Mouse (Mus musculus) neural tube, embryonic 14.5 days (tissue): ENCODE results near the gene Ptcra. TPM values are rescaled to one million over a fixed set of nuclear protein-coding genes. Genes with fewer than 3 reads are reported as not detected.

Experiments used
- ATAC-seq: fragments of 200-750 bp; cut with Nextera tagmentation; 2 replicates; pipeline ENCODE4 v1.8.0; 2017; ENCODE audit warnings: low read depth, mild to moderate bottlenecking, moderate TSS enrichment, moderate library complexity
- H3K27ac ChIP-seq: fragments of 300-500 bp; sonication (generic); 2 replicates; pipeline ENCODE4 v1.5.1; 2014; ENCODE audit warnings: low read depth, mild to moderate bottlenecking, control low read depth, low read length, moderate library complexity, mixed read lengths
- H3K27me3 ChIP-seq: fragments of 300-500 bp; sonication (generic); 2 replicates; pipeline ENCODE4 v1.6.1; 2014; ENCODE audit warnings: low read length; ENCODE audit not compliant: control insufficient read depth, insufficient read depth
- H3K36me3 ChIP-seq: fragments of 300-500 bp; sonication (generic); 2 replicates; pipeline ENCODE4 v1.6.1; 2014; ENCODE audit warnings: low read length, mixed read lengths; ENCODE audit not compliant: control insufficient read depth, insufficient read depth
- H3K4me1 ChIP-seq: fragments of 300-500 bp; sonication (generic); 2 replicates; pipeline ENCODE4 v1.6.1; 2014; ENCODE audit warnings: low read length; ENCODE audit not compliant: control insufficient read depth, insufficient read depth
- H3K4me2 ChIP-seq: fragments of 300-500 bp; sonication (generic); 2 replicates; pipeline ENCODE4 v1.6.1; 2014; ENCODE audit warnings: mild to moderate bottlenecking, low read depth, low read length, control low read depth
- H3K4me3 ChIP-seq: fragments of 300-500 bp; sonication (generic); 2 replicates; pipeline ENCODE4 v1.5.1; 2014; ENCODE audit warnings: low read depth, low read length, control low read depth, mixed read lengths
- H3K9ac ChIP-seq: fragments of 300-500 bp; sonication (generic); replicated peaks from 2 replicates; pipeline ENCODE4 v1.6.1; 2014; ENCODE audit warnings: low read depth, mild to moderate bottlenecking, control low read depth, low read length, mixed read lengths
- H3K9me3 ChIP-seq: fragments of 300-500 bp; sonication (generic); 2 replicates; pipeline ENCODE4 v1.6.1; 2016; ENCODE audit warnings: low read length; ENCODE audit not compliant: control insufficient read depth
- WGBS: fragments of 180-500 bp; shearing (Covaris S2); extraction: QIAGEN DNeasy Blood & Tissue Kit; methylation state at CpG from one replicate; pipeline ENCODE4 v1.1.7; 2014; 5-methylcytosine and 5-hydroxymethylcytosine counted together
- polyA plus RNA-seq: library from polyadenylated mRNA; unstranded; fragments of >200 nt; fragmentation: Nextera tagmentation; extraction: Ambion mirVana; gene quantifications from 2 replicates; pipeline ENCODE4 v1.2.1, GENCODE M21; 2014

Gene Ptcra
- polyA plus RNA-seq: 0.32 TPM in 1 of 2 replicates, not detected in the other

- H3K27me3 ChIP-seq: no peaks in the 10 kb centered on the region
- H3K27ac ChIP-seq: no peak within 1 kb of the TSS
- no peaks in the 10 kb centered on the region for H3K36me3 ChIP-seq
- H3K4me2 ChIP-seq: no peak within 1 kb of the TSS
- 60% methylated on average over 2 of the region's 2 CpGs for WGBS
- no peaks in the 10 kb centered on the region for H3K9me3 ChIP-seq
- no peaks in the 10 kb centered on the region for H3K4me1 ChIP-seq
- H3K4me3 ChIP-seq: no peak within 1 kb of the TSS
- no peak for ATAC-seq
- H3K9ac ChIP-seq: no peak within 1 kb of the TSS
These were observed at the start of gene Ptcra for GRCm38 (mm10) chr17:46763544-46763943. Gene Ptcra, minus strand, starts transcription at chr17:46763712.

GRCm38 (mm10) chr17:46812442-46812841 is 48.9 kb upstream of the Ptcra start:
- no peak for ATAC-seq
- no peak overlapping the region for H3K9ac ChIP-seq
- H3K27ac ChIP-seq: no peak overlapping the region
- WGBS: 88% methylated on average over 1 of the region's 1 CpGs
- no peaks in the 10 kb centered on the region for H3K4me1 ChIP-seq
- peaks cover 19% of the 10 kb centered on the region for H3K36me3 ChIP-seq
- H3K4me3 ChIP-seq: no peak overlapping the region
- no peaks in the 10 kb centered on the region for H3K27me3 ChIP-seq
- no peak overlapping the region for H3K4me2 ChIP-seq
- no peaks in the 10 kb centered on the region for H3K9me3 ChIP-seq

GRCm38 (mm10) chr17:46810672-46811071 is 47.2 kb upstream of the Ptcra start:
- H3K9me3 ChIP-seq: no peaks in the 10 kb centered on the region
- no peak overlapping the region for H3K9ac ChIP-seq
- no peaks in the 10 kb centered on the region for H3K4me1 ChIP-seq
- no peaks in the 10 kb centered on the region for H3K27me3 ChIP-seq
- 90% methylated on average over 3 of the region's 3 CpGs for WGBS
- H3K4me2 ChIP-seq: no peak overlapping the region
- no peak overlapping the region for H3K4me3 ChIP-seq
- ATAC-seq: no peak
- H3K27ac ChIP-seq: no peak overlapping the region
- peaks cover 24% of the 10 kb centered on the region for H3K36me3 ChIP-seq

DNA sequence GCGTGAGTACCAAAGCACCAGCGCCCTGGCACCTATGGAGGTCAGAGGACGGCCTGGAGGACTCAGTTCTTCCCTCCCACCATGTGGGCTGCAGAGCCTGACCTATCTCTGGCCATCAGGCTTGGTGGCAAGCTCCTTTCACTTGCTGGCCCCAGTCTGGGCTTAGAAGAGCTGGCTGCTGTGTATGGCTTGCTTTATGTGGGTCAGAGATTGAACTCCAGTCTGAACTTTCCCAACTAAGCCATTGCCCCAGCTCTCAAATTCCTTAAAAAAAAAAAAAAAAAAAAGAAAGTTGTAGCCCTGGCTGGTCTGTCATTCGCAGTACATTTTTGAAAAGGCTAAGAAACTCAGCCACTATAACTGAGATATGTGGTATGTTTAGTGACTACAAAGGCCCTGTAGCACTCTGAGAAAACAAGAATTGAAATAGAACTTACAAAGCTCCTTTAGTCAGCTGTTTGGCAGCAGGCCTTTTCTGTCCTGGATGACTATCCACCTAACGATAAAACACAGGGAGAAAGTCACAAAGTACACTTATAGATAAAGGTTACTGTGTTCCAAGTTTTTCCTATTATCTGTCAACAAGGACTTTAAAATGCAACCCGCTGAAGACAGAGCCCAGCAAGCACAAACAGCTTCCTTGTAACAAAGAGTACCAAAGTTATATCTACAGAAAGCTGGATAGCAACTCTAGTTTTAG is 45.8 kb upstream of the Ptcra start:
- WGBS: 87% methylated on average over 6 of the region's 6 CpGs
- H3K36me3 ChIP-seq: peaks cover 29% of the 10 kb centered on the region
- H3K27ac ChIP-seq: no peak overlapping the region

GRCm38 (mm10) chr17:46808376-46808775 is 44.9 kb upstream of the Ptcra start:
- Histone ChIP-seq H3K9me3 (no peaks in the 10 kb centered on the region), H3K36me3 (peaks cover 29% of the 10 kb centered on the region), H3K27ac (no peak overlapping the region), H3K4me3 (no peak overlapping the region), H3K9ac (no peak overlapping the region), H3K27me3 (no peaks in the 10 kb centered on the region), H3K4me2 (no peak overlapping the region), H3K4me1 (no peaks in the 10 kb centered on the region)
- ATAC-seq: no peak
- WGBS: 90% methylated on average over 10 of the region's 10 CpGs

More for the DNA sequence above, 45.8 kb upstream of the Ptcra start:
- no peaks in the 10 kb centered on the region for H3K4me1 ChIP-seq
- no peak overlapping the region for H3K4me2 ChIP-seq
- no peak for ATAC-seq
- H3K9ac ChIP-seq: no peak overlapping the region
- no peaks in the 10 kb centered on the region for H3K27me3 ChIP-seq
- no peak overlapping the region for H3K4me3 ChIP-seq
- no peaks in the 10 kb centered on the region for H3K9me3 ChIP-seq

DNA sequence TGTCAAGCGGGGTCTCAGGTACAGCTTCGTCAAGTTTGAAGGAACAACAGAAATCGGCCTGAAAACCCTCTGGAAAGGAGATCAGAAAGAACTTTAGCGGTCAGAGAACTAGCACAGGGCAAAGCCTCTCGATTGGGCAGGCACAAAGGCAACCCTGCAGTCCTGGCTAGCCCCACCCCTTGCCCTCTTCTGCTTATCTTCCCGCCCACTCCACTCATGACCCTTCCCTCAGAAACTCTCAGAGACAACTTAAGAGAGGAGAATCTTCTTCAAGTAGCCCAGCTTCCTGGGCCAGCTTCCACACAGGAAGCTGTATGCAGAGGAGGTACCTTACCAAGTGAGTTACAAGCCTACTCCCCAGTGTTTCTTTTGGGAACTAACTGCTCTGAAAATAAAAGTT is 38.2 kb upstream of the Ptcra start:
- Histone ChIP-seq H3K27ac (no peak overlapping the region), H3K9me3 (no peaks in the 10 kb centered on the region), H3K9ac (no peak overlapping the region), H3K27me3 (no peaks in the 10 kb centered on the region), H3K4me1 (no peaks in the 10 kb centered on the region), H3K36me3 (peaks cover 37% of the 10 kb centered on the region), H3K4me2 (no peak overlapping the region), H3K4me3 (no peak overlapping the region)
- ATAC-seq: no peak
- 86% methylated on average over 6 of the region's 6 CpGs for WGBS

GRCm38 (mm10) chr17:46799680-46800079 is 36.2 kb upstream of the Ptcra start:
- Histone ChIP-seq H3K4me3 (no peak overlapping the region), H3K9me3 (no peaks in the 10 kb centered on the region), H3K4me1 (no peaks in the 10 kb centered on the region), H3K36me3 (peaks cover 27% of the 10 kb centered on the region), H3K4me2 (no peak overlapping the region), H3K27me3 (no peaks in the 10 kb centered on the region), H3K9ac (no peak overlapping the region), H3K27ac (no peak overlapping the region)
- ATAC-seq: no peak
- 80% methylated on average over 10 of the region's 10 CpGs for WGBS

DNA sequence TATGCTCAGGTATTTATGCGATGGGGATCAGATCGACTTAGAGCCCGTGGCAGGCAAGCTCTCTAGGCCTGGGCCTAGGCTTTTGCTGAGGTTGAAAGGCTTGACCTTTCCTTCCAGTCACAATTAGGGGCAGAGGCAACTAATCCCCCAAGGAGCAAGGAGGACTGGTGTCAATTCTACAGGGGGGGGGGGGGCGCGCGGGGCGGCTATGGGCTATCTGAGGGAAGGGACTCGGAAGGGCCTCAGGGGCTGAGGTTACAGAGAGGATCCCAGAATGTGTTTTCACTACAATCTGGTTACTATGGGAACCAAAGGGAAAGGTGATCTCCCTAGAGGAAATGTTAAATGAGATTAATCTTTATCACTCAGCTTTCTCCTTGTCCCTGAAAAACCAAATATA is 33.9 kb upstream of the Ptcra start:
- no peaks in the 10 kb centered on the region for H3K9me3 ChIP-seq

DNA sequence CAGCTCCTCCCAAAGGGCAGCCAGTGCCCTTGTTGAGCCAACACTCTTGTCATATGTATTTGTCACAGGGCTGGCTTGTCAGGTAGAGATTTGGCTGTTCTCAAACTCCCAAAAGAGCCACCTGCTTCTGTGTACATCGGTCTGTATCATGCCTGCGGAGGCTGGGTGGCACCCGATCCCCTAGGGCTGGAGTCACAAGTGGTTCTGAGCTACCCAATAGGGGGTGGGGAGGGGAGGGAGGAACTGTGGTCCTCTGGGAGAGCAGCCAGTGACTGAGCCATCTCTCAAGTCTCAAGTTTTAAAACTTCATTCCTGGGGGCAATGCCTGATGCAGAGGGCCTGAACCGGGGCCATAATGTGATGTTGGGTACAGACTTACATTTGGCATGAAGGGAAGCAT is 33.2 kb upstream of the Ptcra start:
- 96% methylated on average over 4 of the region's 4 CpGs for WGBS
- ATAC-seq: no peak

More for the DNA sequence above, 33.9 kb upstream of the Ptcra start:
- no peak overlapping the region for H3K9ac ChIP-seq
- ATAC-seq: no peak
- H3K27ac ChIP-seq: no peak overlapping the region
- no peaks in the 10 kb centered on the region for H3K27me3 ChIP-seq
- no peak overlapping the region for H3K4me3 ChIP-seq
- no peak overlapping the region for H3K4me2 ChIP-seq
- peaks cover 24% of the 10 kb centered on the region for H3K36me3 ChIP-seq
- 69% methylated on average over 8 of the region's 8 CpGs for WGBS
- no peaks in the 10 kb centered on the region for H3K4me1 ChIP-seq

More for the DNA sequence above, 33.2 kb upstream of the Ptcra start:
- Histone ChIP-seq H3K9me3 (no peaks in the 10 kb centered on the region), H3K4me2 (no peak overlapping the region), H3K36me3 (peaks cover 19% of the 10 kb centered on the region), H3K4me3 (no peak overlapping the region), H3K9ac (no peak overlapping the region), H3K27me3 (no peaks in the 10 kb centered on the region), H3K4me1 (no peaks in the 10 kb centered on the region), H3K27ac (no peak overlapping the region)
